Mouse (Mus musculus) gastrocnemius, postnatal 14 days (tissue): ENCODE measurements around the gene Abhd15. TPM values are rescaled to one million over a fixed set of nuclear protein-coding genes. Genes with fewer than 3 reads are reported as not detected.

ENCODE experiments used
- DNase-seq: peaks from one replicate; pipeline ENCODE4 v3.0.0; 2021; ENCODE audit warnings: mixed read lengths
- intact Hi-C: fragments of 180-260 bp; cut with DNase I; formaldehyde crosslinking; loops from one replicate; pipeline ENCODE4 v1.15.1; 2025; ENCODE audit warnings: low total_unique reads
- long read RNA-seq, 2 experiments: library from polyadenylated mRNA; stranded (forward); transcript quantifications; one replicate each; pipeline ENCODE4 v2.0.0; 2021
- total RNA-seq, 2 experiments: library from RNA; stranded (reverse); gene quantifications; 2 replicates each; pipeline ENCODE4 v1.2.3; 2021

The Abhd15 gene
- total RNA-seq: under 1 TPM; 0.45 to 0.53 TPM
- long read RNA-seq, experiment 1: 0 reads
- long read RNA-seq, experiment 2, partial matches to known transcripts: 0 of 1 reads
- long read RNA-seq, experiment 2, other reads (novel, unspliced or antisense): 1 of 1 reads

GRCm38 (mm10) chr11:77514832-77515636, at the start of gene Abhd15:
Gene Abhd15, plus strand, starts transcription at chr11:77515121.
- intact Hi-C loops: no loop called here
- peak; percentile 84 for DNase-seq

GRCm38 (mm10) chr11:77466544-77466943, 48.4 kb upstream of the Abhd15 start:
- intact Hi-C loops: no loop called here
- DNase-seq: no peak

GRCm38 (mm10) chr11:77467157-77467556, 47.8 kb upstream of the Abhd15 start:
- intact Hi-C loops: no loop called here
- peak; percentile 80 for DNase-seq

GRCm38 (mm10) chr11:77467784-77468183, 47.1 kb upstream of the Abhd15 start:
- intact Hi-C loops: no loop called here
- peak; percentile 78 for DNase-seq

- no peak for DNase-seq
- intact Hi-C loops: no loop called here
Observed at GRCm38 (mm10) chr11:77468397-77468796, 46.5 kb upstream of the Abhd15 start.

- intact Hi-C loops: no loop called here
- DNase-seq: no peak
Observed at GRCm38 (mm10) chr11:77471407-77471806, 43.5 kb upstream of the Abhd15 start.

GRCm38 (mm10) chr11:77472775-77473174, 42.1 kb upstream of the Abhd15 start:
- DNase-seq: no peak
- intact Hi-C loops: no loop called here

- intact Hi-C loops: no loop called here
- DNase-seq: no peak
Observed at GRCm38 (mm10) chr11:77476216-77476615, 38.7 kb upstream of the Abhd15 start.

GRCm38 (mm10) chr11:77476895-77477294, 38.0 kb upstream of the Abhd15 start:
- intact Hi-C loops: no loop called here
- DNase-seq: no peak

- intact Hi-C loops: no loop called here
- DNase-seq: no peak
Observed at GRCm38 (mm10) chr11:77483043-77483442, 31.9 kb upstream of the Abhd15 start.

- intact Hi-C loops: no loop called here
- DNase-seq: no peak
Observed at GRCm38 (mm10) chr11:77483510-77484255, 31.2 kb upstream of the Abhd15 start.

- intact Hi-C loops: no loop called here
- no peak for DNase-seq
Observed at GRCm38 (mm10) chr11:77485229-77485628, 29.7 kb upstream of the Abhd15 start.

GRCm38 (mm10) chr11:77486798-77487197, 28.1 kb upstream of the Abhd15 start:
- no peak for DNase-seq
- intact Hi-C loops: no loop called here

- intact Hi-C loops: no loop called here
- DNase-seq: peak; percentile 23
Observed at GRCm38 (mm10) chr11:77488771-77489581, 25.9 kb upstream of the Abhd15 start.

- DNase-seq: peak; percentile 83
- intact Hi-C loops: no loop called here
Observed at GRCm38 (mm10) chr11:77489591-77490235, 25.2 kb upstream of the Abhd15 start, which contains the start of gene Ankrd13b. Gene Ankrd13b, minus strand, starts transcription at chr11:77489678.

GRCm38 (mm10) chr11:77490451-77490850, 24.5 kb upstream of the Abhd15 start:
- intact Hi-C loops: no loop called here

GRCm38 (mm10) chr11:77491123-77491501, 23.8 kb upstream of the Abhd15 start:
- intact Hi-C loops: no loop called here
- peak; percentile 92 for DNase-seq

More at GRCm38 (mm10) chr11:77490451-77490850, 24.5 kb upstream of the Abhd15 start:
- DNase-seq: no peak

- DNase-seq: peak; percentile 79
- intact Hi-C loops: no loop called here
Observed at GRCm38 (mm10) chr11:77491502-77492291, 23.2 kb upstream of the Abhd15 start.
